Mouse (Mus musculus): Measurements from ENCODE around the gene Alkbh5. TPM values are rescaled to one million over a fixed set of nuclear protein-coding genes. Genes with fewer than 3 reads are reported as not detected.
"Not testable (repeated sequence)": the region's sequence is repeated elsewhere in the genome, so short reads cannot be mapped to it uniquely, and the experiment has no call there.

The Alkbh5 gene
- polyA plus RNA-seq, 2 experiments, result 7.7 to 14.2 TPM

GRCm38 (mm10) chr11:60553091-60553490 lies 16.9 kb downstream of the Alkbh5 start:
- H3K4me1 ChIP-seq (replicated peaks; ENCODE audit: control insufficient read depth in 2 of 2, insufficient read depth in 2 of 2, low read length in 1 of 2), result no peaks in the 10 kb centered on the region
- no peak overlapping the region for H3K9ac ChIP-seq (replicated peaks)
- no peak overlapping the region for H3K4me3 ChIP-seq (ENCODE audit: insufficient read depth in 1 of 2, low read depth in 2 of 2, low read length in 2 of 2)
- H3K27ac ChIP-seq, result no peak overlapping the region
- no peak for TF ChIP-seq CTCF (IDR thresholded peaks at IDR 0.05; ENCODE audit: low read depth)
- no peak for TF ChIP-seq EP300 (IDR thresholded peaks at IDR 0.05; ENCODE audit: low read depth)
- no peaks in the 10 kb centered on the region for H3K9me3 ChIP-seq (ENCODE audit: control insufficient read depth, low read length)
- ATAC-seq (ENCODE audit: insufficient read depth) (no peak), DNase-seq (ENCODE audit: low read depth in 3 of 3, low spot score in 3 of 3) (no peak)
- no peaks in the 10 kb centered on the region for H3K27me3 ChIP-seq (ENCODE audit: control insufficient read depth, insufficient read depth, low read length)
- peaks cover 66% of the 10 kb centered on the region for H3K36me3 ChIP-seq (replicated peaks; ENCODE audit: control insufficient read depth, insufficient read depth, low read depth)
- no peak overlapping the region for H3K4me2 ChIP-seq (ENCODE audit: low read depth)

GRCm38 (mm10) chr11:60557675-60558074 lies 21.5 kb downstream of the Alkbh5 start:
- no peak for ATAC-seq (ENCODE audit: insufficient read depth)
- H3K36me3 ChIP-seq (replicated peaks; ENCODE audit: control insufficient read depth, insufficient read depth, low read depth), result peaks cover 39% of the 10 kb centered on the region
- no peak for TF ChIP-seq EP300 (IDR thresholded peaks at IDR 0.05; ENCODE audit: low read depth)
- no peak for TF ChIP-seq CTCF (IDR thresholded peaks at IDR 0.05; ENCODE audit: low read depth)
- no peaks in the 10 kb centered on the region for H3K4me1 ChIP-seq (replicated peaks; ENCODE audit: control insufficient read depth in 2 of 2, insufficient read depth in 2 of 2, low read length in 1 of 2)
- H3K4me3 ChIP-seq (ENCODE audit: insufficient read depth in 1 of 2, low read depth in 2 of 2, low read length in 2 of 2), result no peak overlapping the region
- no peak overlapping the region for H3K9ac ChIP-seq (replicated peaks)
- H3K27me3 ChIP-seq (ENCODE audit: control insufficient read depth, insufficient read depth, low read length), result no peaks in the 10 kb centered on the region
- no peak overlapping the region for H3K4me2 ChIP-seq (ENCODE audit: low read depth)
- no peaks in the 10 kb centered on the region for H3K9me3 ChIP-seq (ENCODE audit: control insufficient read depth, low read length)
- H3K27ac ChIP-seq, result no peak overlapping the region
- DNase-seq (ENCODE audit: low read depth in 3 of 3, low spot score in 3 of 3), result no peak
- WGBS (ENCODE audit: insufficient replicate concordance), result 86% methylated on average over 3 of the region's 3 CpGs

- Histone ChIP-seq H3K9me3 (ENCODE audit: control insufficient read depth, low read length) (no peaks in the 10 kb centered on the region), H3K4me1 (replicated peaks; ENCODE audit: control insufficient read depth in 2 of 2, insufficient read depth in 2 of 2, low read length in 1 of 2) (no peaks in the 10 kb centered on the region), H3K27me3 (ENCODE audit: control insufficient read depth, insufficient read depth, low read length) (no peaks in the 10 kb centered on the region), H3K27ac (no peak overlapping the region), H3K4me3 (ENCODE audit: insufficient read depth in 1 of 2, low read depth in 2 of 2, low read length in 2 of 2) (no peak overlapping the region), H3K4me2 (ENCODE audit: low read depth) (no peak overlapping the region), H3K9ac (replicated peaks) (no peak overlapping the region), H3K36me3 (replicated peaks; ENCODE audit: control insufficient read depth, insufficient read depth, low read depth) (peaks cover 26% of the 10 kb centered on the region)
- WGBS (ENCODE audit: insufficient replicate concordance), result 8% methylated on average over 3 of the region's 3 CpGs
- TF ChIP-seq EP300 (IDR thresholded peaks at IDR 0.05; ENCODE audit: low read depth) (no peak), CTCF (IDR thresholded peaks at IDR 0.05; ENCODE audit: low read depth) (peak; percentile 97)
- ATAC-seq (ENCODE audit: insufficient read depth), result no peak
- DNase-seq (ENCODE audit: low read depth in 3 of 3, low spot score in 3 of 3), result peak in 2 of 3 experiments; percentile 22 to 27
These were observed 23.2 kb downstream of the Alkbh5 start for GRCm38 (mm10) chr11:60559342-60559741.

GRCm38 (mm10) chr11:60574006-60574405 lies 37.8 kb downstream of the Alkbh5 start:
- not testable (repeated sequence) for H3K4me2 ChIP-seq (ENCODE audit: low read depth); H3K36me3 ChIP-seq (replicated peaks; ENCODE audit: control insufficient read depth, insufficient read depth, low read depth); H3K4me3 ChIP-seq (ENCODE audit: insufficient read depth in 1 of 2, low read depth in 2 of 2, low read length in 2 of 2); H3K27ac ChIP-seq; DNase-seq (ENCODE audit: low read depth in 3 of 3, low spot score in 3 of 3); H3K9ac ChIP-seq (replicated peaks); H3K9me3 ChIP-seq (ENCODE audit: control insufficient read depth, low read length); H3K4me1 ChIP-seq (replicated peaks; ENCODE audit: control insufficient read depth in 2 of 2, insufficient read depth in 2 of 2, low read length in 1 of 2); ATAC-seq (ENCODE audit: insufficient read depth); H3K27me3 ChIP-seq (ENCODE audit: control insufficient read depth, insufficient read depth, low read length)
- WGBS (ENCODE audit: insufficient replicate concordance), result 68% methylated on average over 10 of the region's 12 CpGs

Other genes with a start within 250 kb of the Alkbh5 start
- 4.9 and 5.0 TPM in 2 replicates for gene Tom1l2, start 183.5 kb upstream of the Alkbh5 start, polyA plus RNA-seq (2012; rRNA removed)
- gene Tom1l2, start 183.5 kb upstream of the Alkbh5 start, polyA plus RNA-seq (2014; fragmentation: Nextera tagmentation; extraction: Ambion mirVana), result 2.4 and 3.1 TPM in 2 replicates
- 0.34 and 0.39 TPM in 2 replicates for gene Drc3, start 183.1 kb upstream of the Alkbh5 start, polyA plus RNA-seq (2012; rRNA removed)
- gene Drc3, start 183.1 kb upstream of the Alkbh5 start, polyA plus RNA-seq (2014; fragmentation: Nextera tagmentation; extraction: Ambion mirVana), result 0.14 and 0.20 TPM in 2 replicates
- gene Gid4, start 119.2 kb upstream of the Alkbh5 start, polyA plus RNA-seq (2012; rRNA removed), result 5.6 and 6.1 TPM in 2 replicates
- 8.4 and 10.5 TPM in 2 replicates for gene Gid4, start 119.2 kb upstream of the Alkbh5 start, polyA plus RNA-seq (2014; fragmentation: Nextera tagmentation; extraction: Ambion mirVana)
- 19.0 and 19.4 TPM in 2 replicates for gene Atpaf2, start 117.9 kb upstream of the Alkbh5 start, polyA plus RNA-seq (2012; rRNA removed)
- gene Atpaf2, start 117.9 kb upstream of the Alkbh5 start, polyA plus RNA-seq (2014; fragmentation: Nextera tagmentation; extraction: Ambion mirVana), result 25.2 and 30.9 TPM in 2 replicates
- gene Drg2, start 81.8 kb upstream of the Alkbh5 start, polyA plus RNA-seq (2012; rRNA removed), result 22.9 and 24.1 TPM in 2 replicates
- 37.5 and 41.3 TPM in 2 replicates for gene Drg2, start 81.8 kb upstream of the Alkbh5 start, polyA plus RNA-seq (2014; fragmentation: Nextera tagmentation; extraction: Ambion mirVana)
- 0.45 and 0.64 TPM in 2 replicates for gene Myo15, start 67.0 kb upstream of the Alkbh5 start, polyA plus RNA-seq (2012; rRNA removed)
- gene Myo15, start 67.0 kb upstream of the Alkbh5 start, polyA plus RNA-seq (2014; fragmentation: Nextera tagmentation; extraction: Ambion mirVana), result 0.18 and 0.44 TPM in 2 replicates
- 12.4 and 13.2 TPM in 2 replicates for gene Llgl1, start 163.3 kb downstream of the Alkbh5 start, polyA plus RNA-seq (2012; rRNA removed)
- 8.5 and 11.0 TPM in 2 replicates for gene Llgl1, start 163.3 kb downstream of the Alkbh5 start, polyA plus RNA-seq (2014; fragmentation: Nextera tagmentation; extraction: Ambion mirVana)
- gene Flii, start 190.9 kb downstream of the Alkbh5 start, polyA plus RNA-seq (2012; rRNA removed), result 19.4 and 35.3 TPM in 2 replicates
- 22.5 and 25.7 TPM in 2 replicates for gene Flii, start 190.9 kb downstream of the Alkbh5 start, polyA plus RNA-seq (2014; fragmentation: Nextera tagmentation; extraction: Ambion mirVana)
- gene Mief2, start 192.0 kb downstream of the Alkbh5 start, polyA plus RNA-seq (2012; rRNA removed), result 1.8 and 2.0 TPM in 2 replicates
- 1.8 and 2.5 TPM in 2 replicates for gene Mief2, start 192.0 kb downstream of the Alkbh5 start, polyA plus RNA-seq (2014; fragmentation: Nextera tagmentation; extraction: Ambion mirVana)
- gene Top3a, start 241.0 kb downstream of the Alkbh5 start, polyA plus RNA-seq (2012; rRNA removed), result 3.7 and 4.4 TPM in 2 replicates
- 5.0 and 5.6 TPM in 2 replicates for gene Top3a, start 241.0 kb downstream of the Alkbh5 start, polyA plus RNA-seq (2014; fragmentation: Nextera tagmentation; extraction: Ambion mirVana)
- 3.3 and 4.2 TPM in 2 replicates for gene Smcr8, start 241.1 kb downstream of the Alkbh5 start, polyA plus RNA-seq (2012; rRNA removed)
- 3.0 and 3.6 TPM in 2 replicates for gene Smcr8, start 241.1 kb downstream of the Alkbh5 start, polyA plus RNA-seq (2014; fragmentation: Nextera tagmentation; extraction: Ambion mirVana)